Mouse (Mus musculus) WW6 (cell line): Measurements from ENCODE around the gene Rmi2.
A peak's percentile ranks its signal among the peaks of the same experiment; 100 is the strongest.

Source experiments
- DNase-seq: peaks from one replicate; pipeline ENCODE4 v3.0.0-alpha.2; 2013; ENCODE audit warnings: low read depth, low spot score

The Rmi2 gene

DNA sequence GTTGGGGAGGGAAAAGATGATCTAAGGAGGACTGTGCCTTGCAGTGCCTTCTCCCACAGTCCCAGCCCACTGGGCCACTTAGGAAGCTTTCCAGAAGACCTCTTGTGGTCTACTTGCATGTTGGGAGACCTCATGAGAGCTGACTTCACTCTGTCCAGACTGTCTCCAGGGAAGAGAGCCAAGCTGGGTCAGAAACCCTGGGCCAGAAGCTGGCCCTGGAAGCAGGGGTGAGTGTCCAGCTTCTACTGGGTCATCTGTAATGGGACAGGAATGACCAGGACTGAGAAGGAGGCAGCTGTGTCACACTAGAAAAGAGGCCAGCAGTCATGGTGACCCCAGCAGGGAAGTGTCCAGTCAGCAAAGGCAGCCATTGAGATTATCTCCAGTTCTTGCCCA lies 30.7 kb downstream of the Rmi2 start:
- DNase-seq: no peak

DNA sequence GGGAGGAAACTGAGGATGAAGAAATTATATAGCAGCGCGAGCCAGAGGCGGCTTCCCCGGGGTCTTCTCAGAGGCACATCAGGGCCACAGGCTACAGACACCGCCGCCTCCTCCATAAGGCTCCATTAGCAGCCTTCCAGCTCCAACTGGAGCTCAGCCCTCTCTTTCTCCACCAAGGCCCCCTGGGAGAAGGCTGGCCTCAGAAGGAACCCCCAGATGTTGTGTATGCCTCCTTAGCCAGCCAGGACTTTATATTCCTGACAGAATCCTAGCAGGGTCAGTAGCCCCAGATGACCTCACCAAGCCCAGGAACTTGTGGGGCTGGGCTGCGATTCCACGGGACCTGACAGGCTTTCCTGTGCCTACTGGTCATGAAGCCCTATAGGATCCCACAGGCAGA lies 32.0 kb downstream of the Rmi2 start:
- no peak for DNase-seq

DNA sequence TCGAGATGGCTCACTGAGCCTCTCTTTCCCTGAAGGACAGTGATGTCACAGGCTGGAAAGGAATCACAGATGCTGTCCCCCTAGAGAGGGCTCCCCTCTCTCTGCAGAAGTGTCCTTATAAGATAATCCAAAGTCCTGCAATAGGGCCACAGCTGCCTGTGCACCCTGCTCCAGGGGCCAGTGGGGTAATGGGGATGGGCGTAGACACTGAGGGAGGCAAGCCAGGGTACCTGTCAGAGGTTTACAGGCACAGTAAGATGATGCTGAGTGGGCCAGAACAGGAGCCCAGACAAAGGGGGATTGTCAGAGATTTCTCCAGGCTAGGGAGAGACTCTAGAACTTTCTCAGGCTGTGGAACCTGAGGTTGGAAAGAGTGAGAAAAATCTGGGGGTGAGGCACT lies 32.6 kb downstream of the Rmi2 start:
- no peak for DNase-seq

DNA sequence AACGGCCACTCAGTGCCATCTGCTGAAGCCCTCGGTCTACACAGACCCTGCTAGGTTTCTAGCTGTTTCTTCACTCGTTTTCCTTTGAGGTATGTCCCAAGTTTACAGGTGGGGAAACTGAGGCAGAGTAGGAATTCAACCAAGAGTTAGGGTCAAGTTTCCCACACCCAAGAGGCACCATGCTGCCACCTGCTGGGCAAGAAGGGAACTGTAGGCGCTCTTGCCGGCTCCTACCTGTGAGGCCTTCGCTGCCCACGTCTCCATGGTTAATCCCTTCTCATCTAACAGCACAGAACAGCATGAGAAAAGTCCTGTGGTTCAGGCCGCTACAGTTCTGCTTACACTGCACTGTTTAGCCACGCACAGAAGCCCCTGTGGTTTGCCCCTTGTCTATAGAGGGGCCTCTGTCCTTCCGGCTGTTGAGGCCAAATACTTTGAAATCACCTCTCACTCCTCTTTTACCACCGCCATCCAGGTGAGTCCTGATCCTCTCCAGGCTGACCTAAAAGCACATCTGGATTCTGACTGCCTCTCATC lies 33.1 kb downstream of the Rmi2 start:
- no peak for DNase-seq

DNA sequence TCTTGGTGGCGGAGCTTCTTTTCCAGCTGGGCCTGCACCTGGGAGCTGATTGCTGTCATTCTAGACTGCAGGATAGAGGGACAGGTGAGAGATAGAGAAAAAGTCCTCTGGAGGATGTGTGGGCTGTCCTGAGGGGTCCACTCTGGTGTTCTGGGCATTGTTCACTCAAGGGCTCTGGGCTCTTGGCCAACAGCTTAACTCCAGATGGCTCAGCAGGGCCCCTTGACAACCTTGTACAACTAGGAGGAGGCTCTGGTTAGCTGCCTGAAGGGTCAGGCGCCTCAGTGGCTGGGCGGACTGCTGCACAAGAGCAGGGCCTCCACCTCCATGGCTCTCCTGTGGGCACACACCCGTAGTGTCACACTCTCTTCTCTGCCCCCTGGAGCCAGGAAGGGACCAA lies 36.1 kb downstream of the Rmi2 start:
- DNase-seq: no peak

DNA sequence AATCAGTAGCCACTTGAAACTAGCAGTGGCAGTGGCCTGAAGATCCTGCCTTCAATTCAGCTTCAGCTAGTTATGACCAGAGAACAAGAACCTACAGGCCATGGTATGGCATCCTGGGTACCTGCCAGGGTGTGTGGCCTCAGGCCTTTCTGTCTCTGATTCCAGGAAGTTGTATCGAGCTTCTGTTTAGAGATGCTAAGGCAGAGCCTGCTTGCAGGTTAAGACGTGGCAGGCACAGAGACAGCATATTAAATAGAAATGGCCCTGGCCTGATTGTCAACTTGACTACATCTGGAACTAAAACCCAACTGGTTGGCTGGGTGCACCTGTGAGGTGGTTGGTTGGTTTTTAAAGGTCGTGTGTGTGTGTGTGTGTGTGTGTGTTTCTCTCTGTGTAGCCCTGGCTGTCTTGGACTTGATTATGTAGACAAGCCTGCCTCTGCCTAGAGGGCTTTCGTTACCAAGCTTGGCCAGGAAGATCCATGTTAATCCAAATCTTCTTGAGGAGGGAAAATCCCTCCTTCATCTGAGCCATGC lies 38.0 kb downstream of the Rmi2 start:
- DNase-seq: no peak

DNA sequence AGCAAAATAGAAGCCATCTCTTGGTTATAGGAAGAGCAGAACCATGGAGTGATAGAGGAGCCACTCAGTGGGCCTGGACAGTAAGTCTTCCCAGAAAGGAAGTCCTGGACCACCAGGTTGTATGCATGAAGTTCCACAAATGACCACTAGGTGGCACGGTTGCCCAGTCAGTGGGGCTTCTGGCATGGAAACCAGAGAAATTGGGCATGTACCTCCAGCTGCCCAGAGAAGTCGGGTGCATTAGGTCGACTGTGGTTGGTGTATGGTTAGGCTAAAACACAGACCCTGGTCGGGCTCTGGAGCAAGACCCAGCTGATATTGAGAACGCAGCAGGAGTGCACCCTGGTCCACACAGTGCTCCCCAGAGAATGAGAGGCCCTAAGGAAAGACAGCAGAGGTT lies 38.8 kb downstream of the Rmi2 start:
- peak; percentile 48 for DNase-seq

DNA sequence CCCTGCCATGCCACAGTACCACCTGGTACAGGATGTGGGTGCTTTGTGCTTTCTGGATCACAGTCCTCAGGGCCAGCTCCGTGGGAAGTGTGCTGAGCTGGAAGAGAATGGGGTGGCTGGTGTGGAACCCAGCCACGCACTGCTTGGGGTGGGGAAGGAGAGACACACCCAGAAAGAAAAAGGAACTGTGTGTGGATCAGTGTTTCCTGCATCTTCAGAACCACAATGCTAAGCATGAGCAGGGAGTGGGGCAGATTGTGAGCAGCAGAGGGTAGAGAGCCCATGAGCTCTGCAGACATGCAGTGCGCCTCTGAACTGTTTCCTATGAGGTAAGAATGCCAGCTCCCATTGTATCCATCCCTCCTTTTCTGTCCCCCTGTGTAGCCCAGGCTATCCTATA lies 43.4 kb downstream of the Rmi2 start:
- no peak for DNase-seq

DNA sequence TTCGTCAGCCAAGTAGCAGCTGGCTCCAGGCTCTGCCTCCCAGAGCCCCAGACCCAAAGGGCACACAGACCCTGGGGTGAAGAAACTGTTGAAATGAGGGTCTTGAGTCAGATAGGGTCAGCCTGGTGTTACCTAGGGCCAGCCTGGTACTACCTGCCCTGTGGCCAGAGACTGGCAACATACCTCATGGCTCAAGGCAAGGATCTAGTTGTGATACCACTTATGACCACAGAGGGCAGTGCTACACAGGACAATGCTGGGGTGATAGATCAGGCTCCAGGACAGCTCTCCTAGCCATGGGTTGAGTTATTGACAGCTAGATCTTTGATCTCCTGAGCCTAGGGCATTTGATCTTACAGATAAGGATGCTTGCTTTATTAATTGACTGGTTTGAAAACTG lies 44.6 kb downstream of the Rmi2 start:
- DNase-seq: peak; percentile 34

DNA sequence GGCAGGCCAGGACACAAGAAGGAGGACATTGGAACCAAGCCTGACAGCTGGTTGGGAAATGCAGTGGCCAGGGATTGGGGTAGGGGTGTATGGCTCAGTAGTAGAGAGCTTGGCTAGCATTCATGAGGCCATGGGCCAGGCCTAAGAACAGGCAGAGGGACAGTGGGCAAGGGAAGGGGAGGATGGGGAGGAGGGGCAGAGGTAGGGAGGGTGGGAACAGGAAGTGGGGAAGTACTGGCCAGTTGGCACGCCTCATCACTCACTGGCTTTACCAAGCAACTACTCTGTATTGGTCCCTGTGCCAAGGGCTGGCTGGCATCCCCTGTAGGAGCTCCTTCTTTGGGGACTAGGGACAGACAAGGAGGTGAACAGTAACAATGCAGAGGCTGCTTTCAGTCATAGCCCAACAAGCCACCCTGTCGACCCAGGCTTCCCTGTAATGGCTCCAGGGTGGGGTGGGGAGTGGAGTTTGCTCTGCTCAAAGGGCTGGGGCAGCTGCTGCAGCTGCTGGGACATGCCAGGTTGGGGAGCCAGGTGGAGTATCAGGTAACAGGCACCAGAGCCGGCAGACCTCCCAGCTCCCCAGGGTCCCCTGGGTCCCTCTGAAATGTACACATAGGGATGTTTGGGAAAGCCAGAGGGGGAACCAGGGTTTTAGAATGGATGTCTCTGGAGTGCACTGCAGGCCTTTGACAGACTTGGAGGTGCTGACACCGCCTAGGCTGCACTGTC lies 46.5 kb downstream of the Rmi2 start:
- DNase-seq: no peak

DNA sequence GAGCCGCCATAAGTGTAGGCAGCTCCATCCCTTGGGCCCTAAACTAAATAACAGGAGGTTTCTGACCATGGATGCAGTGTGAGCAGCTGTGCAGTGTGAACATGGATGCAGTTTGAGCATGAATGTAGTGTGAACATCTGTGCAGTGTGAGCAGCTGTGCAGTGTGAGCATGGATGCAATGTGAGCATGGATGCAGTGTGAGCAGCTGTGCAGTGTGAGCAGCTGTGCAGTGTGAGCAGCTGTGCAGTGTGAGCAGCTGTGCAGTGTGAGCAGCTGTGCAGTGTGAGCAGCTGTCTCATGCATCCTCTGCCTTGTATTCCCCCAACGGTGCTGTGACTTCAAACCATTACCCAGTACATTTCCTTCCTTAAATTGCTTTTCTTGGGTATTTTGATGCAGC lies 52.6 kb downstream of the Rmi2 start:
- no peak for DNase-seq

DNA sequence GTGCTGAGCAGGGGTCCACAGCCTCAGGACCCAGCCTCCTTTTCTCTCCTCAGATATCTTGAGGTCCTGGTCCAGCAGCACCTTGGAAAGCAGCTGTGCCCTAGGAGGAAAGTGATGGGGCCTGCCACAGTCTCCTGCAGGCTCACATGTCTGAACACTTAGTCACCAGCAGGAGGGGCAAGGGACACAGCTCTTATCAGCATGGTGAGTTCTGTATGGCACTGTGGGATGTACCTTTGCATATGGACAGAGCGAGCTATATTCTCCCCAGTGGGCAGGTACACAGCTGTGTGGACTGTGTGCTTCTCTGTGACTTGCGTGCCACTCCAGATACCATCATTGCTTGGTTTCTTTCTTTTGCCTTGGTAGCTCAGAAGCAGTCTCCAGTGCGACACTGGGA lies 55.5 kb downstream of the Rmi2 start:
- no peak for DNase-seq

DNA sequence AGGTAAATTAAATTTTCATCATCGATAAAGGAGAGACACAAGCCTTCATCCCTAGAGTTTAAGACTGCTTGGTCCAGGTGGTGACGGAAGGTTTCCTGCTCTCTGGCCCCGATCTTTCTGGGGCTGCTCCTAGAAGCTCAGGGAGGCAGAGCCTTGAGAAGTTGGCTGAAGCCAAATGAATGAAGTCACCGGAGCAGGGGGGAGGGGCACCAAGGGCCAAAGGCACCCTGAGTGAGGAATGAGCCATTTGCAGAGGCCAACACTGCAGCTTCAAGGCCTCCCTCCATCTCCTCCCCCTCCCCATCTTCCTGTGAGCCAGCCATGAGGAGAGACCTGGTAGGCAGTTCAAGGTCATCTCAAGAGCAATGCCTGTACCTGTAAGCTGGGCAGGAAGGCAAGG lies 58.3 kb downstream of the Rmi2 start:
- DNase-seq: no peak

DNA sequence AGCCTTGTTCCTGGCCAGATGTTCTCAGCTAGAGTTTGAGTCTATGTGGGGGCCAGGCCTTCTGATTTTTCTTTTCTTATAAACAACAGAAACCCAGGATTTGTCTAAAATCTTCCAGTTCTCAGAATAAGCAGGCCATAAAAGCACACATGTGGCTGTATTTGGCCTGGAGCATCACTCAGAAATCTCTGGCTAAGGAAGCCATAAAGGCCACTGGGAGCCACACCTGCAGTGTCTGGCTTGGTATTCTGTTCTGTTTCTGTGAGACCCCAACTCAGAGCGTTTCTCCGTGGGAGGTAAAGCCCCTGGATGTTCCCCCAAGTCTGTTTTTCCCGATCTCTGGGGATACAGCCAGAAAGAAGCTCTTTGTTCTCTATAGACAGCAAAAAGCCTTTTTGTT lies 61.0 kb downstream of the Rmi2 start:
- DNase-seq: no peak

DNA sequence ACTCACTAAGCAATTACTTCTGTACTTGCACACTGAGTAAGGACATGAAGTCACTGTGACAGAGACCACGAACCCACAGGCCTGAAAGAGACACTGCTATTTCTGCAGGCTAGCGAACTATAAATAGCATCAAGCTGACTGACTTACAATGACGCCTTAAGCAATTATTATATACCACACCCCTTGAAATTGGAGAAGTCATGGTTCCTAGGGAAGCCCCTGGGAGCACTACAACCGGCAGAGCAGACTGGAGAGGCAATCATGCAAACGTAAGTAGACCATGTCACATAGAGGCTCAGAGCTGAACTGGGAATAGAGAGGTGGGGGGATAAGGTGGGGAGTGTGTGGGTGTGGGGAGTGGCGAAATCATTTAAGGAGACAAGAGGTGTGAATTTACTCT lies 62.5 kb downstream of the Rmi2 start:
- DNase-seq: no peak

DNA sequence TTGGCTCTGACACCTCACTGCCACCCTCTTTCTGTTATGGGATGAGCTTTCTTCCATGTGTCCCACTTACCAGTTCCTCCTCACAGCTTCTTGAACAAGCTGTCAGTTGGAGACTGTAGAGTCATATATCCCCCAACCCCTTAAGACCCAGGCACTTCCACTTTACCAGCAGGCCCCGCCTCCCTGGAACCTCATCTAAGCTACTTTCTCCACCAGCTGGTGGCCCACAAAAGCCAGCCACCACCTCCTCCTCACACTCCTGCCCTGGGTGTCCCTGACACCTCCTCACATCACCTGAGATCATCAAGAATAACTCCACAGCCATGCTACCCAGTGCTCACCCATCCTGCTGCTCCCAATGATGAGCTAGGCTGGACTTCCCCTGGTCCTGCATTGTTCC lies 65.9 kb downstream of the Rmi2 start:
- DNase-seq: no peak

DNA sequence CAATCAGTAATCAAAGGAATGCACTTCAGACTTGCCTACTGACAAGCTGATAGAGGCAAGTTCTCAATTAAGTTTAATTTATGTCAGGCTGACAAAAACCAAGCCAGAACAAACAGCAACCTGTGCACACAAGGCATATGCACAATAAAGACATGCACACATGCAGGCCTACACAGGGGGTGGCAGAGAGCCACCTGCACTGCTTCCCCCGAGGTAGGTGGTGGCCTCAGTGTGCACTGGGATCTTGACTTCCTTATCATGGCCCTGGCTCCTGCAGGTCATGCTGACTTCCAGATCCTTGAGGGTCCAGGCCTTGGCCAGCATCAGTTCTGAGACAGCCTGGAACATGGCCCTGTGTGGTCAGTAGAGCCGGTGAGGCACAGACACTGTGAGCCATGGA lies 67.1 kb downstream of the Rmi2 start:
- DNase-seq: no peak

DNA sequence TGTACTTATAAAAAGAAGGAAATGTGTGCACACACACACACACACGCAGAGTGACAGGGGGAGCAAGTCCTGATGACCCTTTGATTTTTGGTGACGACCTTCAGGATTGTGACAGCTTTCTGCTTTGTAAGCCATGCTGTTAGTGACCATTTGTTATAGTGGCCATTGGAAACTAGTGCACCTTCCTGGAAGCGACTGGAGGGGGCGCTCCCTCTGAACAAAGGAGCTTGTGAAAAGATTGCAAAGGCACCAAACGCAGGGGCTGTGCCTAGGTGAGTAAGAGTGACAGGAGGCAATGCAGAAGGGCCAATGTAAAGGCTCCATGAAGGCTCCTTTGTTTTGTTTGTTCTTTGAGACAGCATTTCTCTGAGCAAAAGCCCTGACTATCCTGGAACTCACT lies 68.0 kb downstream of the Rmi2 start:
- DNase-seq: no peak

DNA sequence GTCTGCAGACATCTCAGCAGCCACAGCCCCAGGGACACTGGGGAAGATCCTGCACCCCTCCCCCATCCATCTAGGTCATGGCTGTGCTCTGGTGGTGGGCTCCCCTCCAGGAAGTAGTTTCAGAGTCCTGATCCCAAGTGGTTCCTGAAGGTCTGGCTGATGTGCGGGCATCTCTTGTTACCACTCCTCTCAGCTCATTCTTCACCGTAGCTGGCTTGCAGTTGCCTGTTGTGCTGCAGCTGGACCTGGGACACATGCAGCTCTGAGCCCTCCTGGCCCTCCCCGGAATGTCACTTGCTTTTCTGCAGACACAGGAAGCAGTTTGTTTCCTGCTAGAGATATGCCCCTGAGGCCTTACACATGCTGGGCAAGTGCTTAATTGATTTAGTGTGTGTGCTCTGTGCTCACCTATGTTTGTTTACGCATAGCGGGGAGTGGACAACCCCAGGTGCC lies 70.8 kb downstream of the Rmi2 start:
- no peak for DNase-seq

DNA sequence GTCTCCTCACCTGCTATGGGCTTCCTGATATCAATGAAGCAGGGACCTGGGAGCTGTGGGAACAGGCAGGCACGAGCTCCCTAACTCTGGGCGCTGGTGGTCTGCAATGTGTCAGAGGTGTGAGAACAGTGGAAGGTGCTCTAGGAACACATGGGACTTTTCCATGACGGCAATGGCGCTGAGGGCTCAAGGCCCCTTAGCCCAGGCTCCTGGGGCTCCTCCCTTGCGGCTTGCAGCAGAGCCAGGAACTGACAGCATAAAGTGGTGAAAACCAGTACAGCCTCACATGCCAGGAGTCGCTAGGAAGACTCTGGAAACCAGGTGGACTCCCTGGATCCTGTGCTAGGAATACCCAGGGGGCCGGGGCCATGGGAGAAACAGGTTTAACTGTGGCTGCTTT lies 75.7 kb downstream of the Rmi2 start:
- no peak for DNase-seq

DNA sequence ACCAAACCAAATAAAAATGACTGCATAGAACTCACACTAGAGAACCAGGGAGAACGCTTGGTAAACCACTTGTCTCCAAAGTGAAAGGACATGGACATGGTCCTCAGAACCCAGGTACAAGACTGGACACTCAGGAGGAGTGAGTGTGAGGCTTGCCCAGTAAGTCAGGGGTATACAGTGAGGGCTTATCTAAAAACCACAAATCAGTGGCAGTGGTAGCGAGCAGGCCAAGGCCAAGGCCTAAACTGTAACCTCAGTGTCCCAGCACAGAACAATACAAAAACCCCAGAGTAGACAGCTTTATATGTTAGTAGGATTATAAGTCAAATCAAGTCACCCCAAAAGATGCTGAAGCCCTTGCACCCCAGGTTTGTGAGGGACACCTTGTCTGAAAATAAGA lies 76.2 kb downstream of the Rmi2 start:
- DNase-seq: no peak

DNA sequence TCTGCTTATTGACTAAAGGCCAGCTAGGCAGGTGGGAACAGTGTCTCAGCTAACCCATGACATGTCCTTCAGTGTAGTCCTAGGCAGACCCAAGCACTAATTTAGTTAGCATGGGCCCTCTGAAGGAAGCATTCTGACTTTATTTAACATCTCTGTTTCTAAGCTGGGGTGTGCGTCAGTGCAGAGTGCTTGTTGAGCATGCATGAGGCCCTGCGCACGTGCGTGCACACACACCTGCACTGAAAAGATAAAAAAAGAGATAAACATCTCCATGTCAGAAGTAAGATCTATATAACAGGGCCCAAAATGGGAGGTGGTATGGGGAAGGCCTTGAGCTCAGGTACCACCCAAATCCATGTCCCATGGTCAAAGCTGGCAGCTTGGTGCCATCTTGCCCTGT lies 80.2 kb downstream of the Rmi2 start:
- DNase-seq: no peak

DNA sequence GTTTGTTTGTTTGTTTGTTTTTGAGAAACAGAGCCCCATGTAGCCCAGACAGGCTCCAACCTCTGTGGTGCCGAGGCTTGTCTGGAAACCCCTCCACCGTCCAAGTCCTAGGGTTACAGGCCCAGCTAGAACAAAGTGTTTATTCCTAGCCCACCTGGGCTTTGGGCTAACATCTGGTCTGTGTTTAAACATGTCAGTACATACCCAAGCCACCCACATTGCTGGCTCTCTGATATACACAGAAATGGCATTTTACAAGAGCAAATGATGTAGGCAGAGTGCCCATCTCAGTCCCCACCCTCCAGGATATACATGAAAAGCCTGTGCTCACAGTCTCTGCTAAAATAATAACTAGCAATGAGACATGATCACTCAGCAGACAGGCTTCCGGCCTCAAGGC lies 81.4 kb downstream of the Rmi2 start:
- DNase-seq: no peak

DNA sequence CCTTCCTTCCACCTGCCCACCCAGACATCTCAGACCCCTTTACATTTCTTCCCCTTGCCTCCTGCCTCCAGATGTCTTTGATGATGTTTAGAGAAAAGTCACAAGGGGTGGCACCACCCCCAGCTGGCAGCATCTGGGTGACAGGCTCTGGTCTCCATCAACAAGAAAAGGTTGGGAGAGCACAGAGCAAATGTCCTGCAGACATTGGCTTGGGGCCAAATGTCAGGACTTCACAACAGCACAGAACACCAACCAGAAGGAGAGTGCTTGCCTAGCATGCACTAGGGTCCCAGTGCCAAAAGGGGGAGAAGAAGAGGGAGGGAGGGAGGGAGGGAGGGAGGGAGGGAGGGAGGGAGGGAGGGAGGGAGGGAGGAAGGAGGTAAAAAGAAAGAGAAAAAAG lies 85.0 kb downstream of the Rmi2 start:
- no peak for DNase-seq
